Mouse (Mus musculus) CH12.LX (cell line): ENCODE data around the gene Celf5. TPM values are rescaled to one million over a fixed set of nuclear protein-coding genes. Genes with fewer than 3 reads are reported as not detected.

Experiments used
- DNase-seq: peaks from one replicate; pipeline ENCODE4 v3.0.0-alpha.2; 2013; ENCODE audit errors: extremely low read depth
- H3K27ac ChIP-seq: 2 replicates; pipeline ENCODE4 v1.5.1; 2012; ENCODE audit warnings: low read depth, mild to moderate bottlenecking, control low read depth, moderate library complexity; ENCODE audit not compliant: insufficient read depth
- H3K27me3 ChIP-seq: replicated peaks from 2 replicates; pipeline ENCODE3; 2012; ENCODE audit warnings: inconsistent platforms
- H3K36me3 ChIP-seq, 2 experiments: replicated peaks in 1 of 2; 2 replicates each; pipeline versions ENCODE3 to v1.6.1; 2012; ENCODE audit warnings: inconsistent platforms in 1 of 2, low read length in 1 of 2, mild to moderate bottlenecking in 1 of 2, mixed read lengths in 1 of 2, moderate library complexity in 1 of 2; ENCODE audit not compliant: control insufficient read depth in 1 of 2, insufficient read depth in 1 of 2
- H3K4me1 ChIP-seq, 2 experiments: 2 replicates each; pipeline ENCODE4 v1.6.1; 2012; ENCODE audit warnings: inconsistent platforms in 1 of 2, moderate library complexity in 1 of 2; ENCODE audit not compliant: insufficient read depth in 2 of 2, control insufficient read depth in 1 of 2
- H3K4me2 ChIP-seq: 2 replicates; pipeline ENCODE4 v1.6.1; 2012; ENCODE audit warnings: low read depth, mild to moderate bottlenecking, control low read depth; ENCODE audit not compliant: poor library complexity, insufficient read depth, severe bottlenecking
- H3K4me3 ChIP-seq, 3 experiments: fragments of 150-350 bp in 1 of 3; sonication (generic) in 1 of 3; replicated peaks in 1 of 3; 2 replicates each; pipeline versions ENCODE3 to v1.5.1; 2011 to 2012; ENCODE audit warnings: low read depth in 2 of 3, low read length in 2 of 3, mild to moderate bottlenecking in 2 of 3, moderate library complexity in 2 of 3, control low read depth in 1 of 3, improper control_type of control experiment in 1 of 3, inconsistent platforms in 1 of 3, mixed read lengths in 1 of 3; ENCODE audit not compliant: poor library complexity in 1 of 3
- H3K79me2 ChIP-seq: replicated peaks from 2 replicates; pipeline ENCODE4 v1.6.1; 2012; ENCODE audit warnings: mild to moderate bottlenecking, moderate library complexity; ENCODE audit not compliant: control insufficient read depth, poor library complexity, insufficient read depth, severe bottlenecking; ENCODE audit errors: extremely low read depth
- H3K9ac ChIP-seq: 2 replicates; pipeline ENCODE4 v1.6.1; 2012; ENCODE audit warnings: low read depth, mild to moderate bottlenecking, control low read depth, moderate library complexity; ENCODE audit not compliant: insufficient read depth
- H3K9me3 ChIP-seq: replicated peaks from 2 replicates; pipeline ENCODE3; 2012; ENCODE audit warnings: low read length, inconsistent platforms, mixed read lengths
- CHD1 ChIP-seq: IDR thresholded peaks from 2 replicates; pipeline ENCODE4 v1.6.1; 2012; ENCODE audit warnings: low read depth, low read length, improper control_type of control experiment, inconsistent platforms
- E2F4 ChIP-seq: IDR thresholded peaks from 2 replicates; pipeline ENCODE4 v1.6.1; 2011; ENCODE audit warnings: low read depth, low read length, improper control_type of control experiment; ENCODE audit not compliant: insufficient replicate concordance
- EP300 ChIP-seq: IDR thresholded peaks from 2 replicates; pipeline ENCODE4 v1.6.1; 2011; ENCODE audit warnings: low read length, improper control_type of control experiment
- GABPA ChIP-seq: IDR thresholded peaks from 2 replicates; pipeline ENCODE4 v1.6.1; 2012; ENCODE audit warnings: low read depth, low read length, improper control_type of control experiment, inconsistent platforms; ENCODE audit not compliant: insufficient replicate concordance
- JUND ChIP-seq: conservative IDR thresholded peaks from 2 replicates; pipeline ENCODE4 v1.6.1; 2011; ENCODE audit warnings: low read depth, low read length, improper control_type of control experiment
- KAT2A ChIP-seq: IDR thresholded peaks from 2 replicates; pipeline ENCODE4 v1.6.1; 2012; ENCODE audit warnings: low read length, improper control_type of control experiment, inconsistent platforms; ENCODE audit not compliant: insufficient replicate concordance
- MAX ChIP-seq: IDR thresholded peaks from 2 replicates; pipeline ENCODE4 v1.6.1; 2011; ENCODE audit warnings: low read length, improper control_type of control experiment
- MAZ ChIP-seq: IDR thresholded peaks from 2 replicates; pipeline ENCODE4 v1.6.1; 2012; ENCODE audit warnings: low read depth, mild to moderate bottlenecking, inconsistent platforms, low read length, improper control_type of control experiment, moderate library complexity
- PAX5 ChIP-seq: IDR thresholded peaks from 2 replicates; pipeline ENCODE4 v1.6.1; 2012; ENCODE audit warnings: low read length, inconsistent platforms, mixed read lengths
- POLR2AphosphoS2 ChIP-seq: IDR thresholded peaks from 2 replicates; pipeline ENCODE4 v1.6.1; 2011; ENCODE audit warnings: low read depth, low read length, improper control_type of control experiment
- RCOR1 ChIP-seq: conservative IDR thresholded peaks from 2 replicates; pipeline ENCODE4 v1.6.1; 2012; ENCODE audit warnings: low read depth, mild to moderate bottlenecking, inconsistent platforms, low read length, improper control_type of control experiment
- SIN3A ChIP-seq: IDR thresholded peaks from 2 replicates; pipeline ENCODE4 v1.6.1; 2012; ENCODE audit warnings: low read length, improper control_type of control experiment, inconsistent platforms
- TBP ChIP-seq: conservative IDR thresholded peaks from 2 replicates; pipeline ENCODE4 v1.6.1; 2011; ENCODE audit warnings: low read depth, low read length, improper control_type of control experiment
- TCF12 ChIP-seq: IDR thresholded peaks from 2 replicates; pipeline ENCODE4 v1.6.1; 2014; ENCODE audit warnings: low read depth, mild to moderate bottlenecking, inconsistent platforms, low read length, improper control_type of control experiment
- UBTF ChIP-seq: IDR thresholded peaks from 2 replicates; pipeline ENCODE4 v1.6.1; 2012; ENCODE audit warnings: low read depth, mild to moderate bottlenecking, inconsistent platforms, low read length, improper control_type of control experiment, moderate library complexity
- USF1 ChIP-seq: IDR thresholded peaks from 2 replicates; pipeline ENCODE4 v1.6.1; 2014; ENCODE audit warnings: low read depth, mild to moderate bottlenecking, inconsistent platforms, low read length, improper control_type of control experiment
- ZKSCAN1 ChIP-seq: IDR thresholded peaks from 2 replicates; pipeline ENCODE4 v1.6.1; 2012; ENCODE audit warnings: low read depth, inconsistent platforms, low read length, improper control_type of control experiment, borderline replicate concordance
- dilution Hi-C: fragments of 300-500 bp; cut with MboI; formaldehyde crosslinking; loops from 2 replicates; pipeline ENCODE4 v1.14.3; 2020; ENCODE audit warnings: low sequenced_read_pairs; ENCODE audit not compliant: extremely low pct_unique_long_range_greater_than_20kb, extremely low pct_ligation_motif_present
- in situ Hi-C: fragments of 300-500 bp; cut with MboI; formaldehyde crosslinking; loops from 3 replicates; pipeline ENCODE4 v1.14.3; 2019; ENCODE audit warnings: low sequenced_read_pairs, low pct_ligation_motif_present, low pct_unique_long_range_greater_than_20kb, mixed read lengths
- polyA plus RNA-seq: library from polyadenylated mRNA; unstranded; fragments of >175 nt; gene quantifications from 2 replicates; pipeline ENCODE4 v1.2.1, GENCODE M21; 2012; ENCODE audit warnings: low read depth; ENCODE audit not compliant: insufficient read length
- total RNA-seq, 2 experiments: library from RNA; depleted of rRNA; stranded (reverse); fragments of 300-350 nt in 1 of 2; fragments of >200 nt in 1 of 2; gene quantifications; 2 replicates each; pipeline ENCODE4 v1.2.3; 2012 to 2014

Gene Celf5
- total and polyA plus RNA-seq, 3 experiments = 0.07 to 0.08 TPM; not detected in 1

GRCm38 (mm10) chr10:81455181-81455895, 27.2 kb downstream of the Celf5 start, which contains the start of gene Nfic:
Gene Nfic (minus strand): TSS chr10:81455635.
- Histone ChIP-seq H3K4me3 (no peak within 1 kb of the TSS), H3K9ac (no peak within 1 kb of the TSS), H3K36me3 (no peaks in the 10 kb centered on the region), H3K4me1 (peaks cover 0 to under 1% of the 10 kb centered on the region in 2 experiments; a peak in 1 of 4 replicates), H3K27ac (no peak within 1 kb of the TSS), H3K9me3 (no peaks in the 10 kb centered on the region), H3K4me2 (no peak within 1 kb of the TSS), H3K27me3 (peaks cover 90% of the 10 kb centered on the region), H3K79me2 (no peaks in the 10 kb centered on the region)
- no peak for TF ChIP-seq PAX5
- no peak for DNase-seq
- in situ Hi-C loops = no loop called here
- dilution Hi-C loops = no loop called here

- TF ChIP-seq E2F4 = no peak
- no peak for TF ChIP-seq SIN3A
- TF ChIP-seq EP300 = no peak
- no peak for TF ChIP-seq MAX
- TF ChIP-seq PAX5 = no peak
- peaks cover 85% of the 10 kb centered on the region for H3K27me3 ChIP-seq
- no peak for DNase-seq
- no peak overlapping the region for H3K4me3 ChIP-seq
- dilution Hi-C loops = no loop called here
- no peak overlapping the region for H3K9ac ChIP-seq
- no peaks in the 10 kb centered on the region for H3K79me2 ChIP-seq
- no peak overlapping the region for H3K27ac ChIP-seq
- no peaks in the 10 kb centered on the region for H3K36me3 ChIP-seq
- in situ Hi-C loops = no loop called here
- H3K4me2 ChIP-seq = no peak overlapping the region
- no peaks in the 10 kb centered on the region for H3K4me1 ChIP-seq
- H3K9me3 ChIP-seq = no peaks in the 10 kb centered on the region
These were observed 28.4 kb downstream of the Celf5 start for GRCm38 (mm10) chr10:81454106-81454505.

GRCm38 (mm10) chr10:81452947-81453288, 29.6 kb downstream of the Celf5 start:
- Histone ChIP-seq H3K79me2 (no peaks in the 10 kb centered on the region), H3K27ac (no peak overlapping the region), H3K36me3 (no peaks in the 10 kb centered on the region), H3K27me3 (peaks cover 87% of the 10 kb centered on the region), H3K4me1 (no peaks in the 10 kb centered on the region), H3K4me3 (no peak overlapping the region), H3K4me2 (no peak overlapping the region), H3K9me3 (no peaks in the 10 kb centered on the region), H3K9ac (no peak overlapping the region)
- DNase-seq = no peak
- dilution Hi-C loops (no loop called here), in situ Hi-C loops (no loop called here)
- no peak for TF ChIP-seq TBP
- TF ChIP-seq ZKSCAN1 = no peak
- TF ChIP-seq POLR2AphosphoS2 = no peak
- no peak for TF ChIP-seq MAX
- no peak for TF ChIP-seq CHD1
- no peak for TF ChIP-seq UBTF
- no peak for TF ChIP-seq JUND
- no peak for TF ChIP-seq KAT2A
- TF ChIP-seq USF1 = no peak
- TF ChIP-seq TCF12 = no peak
- no peak for TF ChIP-seq MAZ
- TF ChIP-seq GABPA = no peak
- no peak for TF ChIP-seq E2F4
- TF ChIP-seq RCOR1 = no peak
